In the genomic region with DNA sequence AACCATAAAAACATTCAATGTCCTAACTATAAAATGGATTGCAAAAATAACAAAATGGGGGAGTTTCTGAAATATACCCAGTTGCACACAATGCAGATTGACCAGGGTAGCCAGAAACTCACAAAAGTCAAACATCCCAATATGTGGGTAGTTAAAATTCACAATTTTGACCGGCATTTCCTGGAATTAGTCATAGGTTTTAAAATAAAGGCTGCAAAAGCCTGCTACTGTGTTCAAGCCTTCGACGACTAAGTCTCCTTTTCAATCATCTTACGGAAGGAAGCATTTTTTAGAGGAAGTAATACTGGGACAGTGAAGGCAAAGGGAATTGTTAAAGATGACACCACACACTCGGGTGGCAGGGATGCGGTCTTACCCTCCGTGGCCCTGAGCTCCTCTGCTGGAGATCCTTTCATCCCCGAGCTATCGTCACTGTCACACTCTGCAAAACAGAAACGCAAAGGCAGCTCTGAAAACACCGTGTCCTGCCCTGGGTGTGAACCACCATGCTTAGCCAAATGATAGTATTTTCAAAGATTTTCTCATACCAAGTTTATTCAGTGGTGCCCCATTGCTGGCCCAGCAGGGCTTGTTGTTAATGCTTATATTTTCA, we compare ENCODE assay signal across 32 mouse cellular contexts.
"Had no signal": no experiment of that assay in that cellular context is flagged by ENCODE, and none has a peak within 500 bp of the region (broad histone marks: within the 10 kb centered on the region; RNA-seq: fewer than 3 reads in every experiment).

No protein-coding gene starts in this region.

- H3K9me3 ChIP-seq: limb, embryonic 10.5 days; limb, embryonic 12.5 days; limb, embryonic 13.5 days; limb, embryonic 15.5 days; liver, embryonic 12.5 days; liver, embryonic 13.5 days; liver, embryonic 15.5 days; lung, embryonic 15.5 days; megakaryocyte, embryonic 14.5 days; midbrain, embryonic 10.5 days; midbrain, embryonic 12.5 days; midbrain, embryonic 13.5 days; midbrain, embryonic 15.5 days; neural tube, embryonic 12.5 days had no signal

- H3K27me3 ChIP-seq: limb, embryonic 12.5 days; limb, embryonic 13.5 days; limb, embryonic 15.5 days; liver, embryonic 12.5 days; liver, embryonic 13.5 days; liver, embryonic 15.5 days; lung, embryonic 15.5 days; megakaryocyte, embryonic 14.5 days; midbrain, embryonic 12.5 days; midbrain, embryonic 13.5 days; midbrain, embryonic 15.5 days; neural tube, embryonic 12.5 days had no signal

- H3K4me3 ChIP-seq: limb, embryonic 10.5 days; limb, embryonic 12.5 days; limb, embryonic 13.5 days; limb, embryonic 15.5 days; liver, embryonic 12.5 days; liver, embryonic 13.5 days; liver, embryonic 15.5 days; lung, embryonic 15.5 days; megakaryocyte, embryonic 14.5 days; midbrain, embryonic 10.5 days; midbrain, embryonic 12.5 days; midbrain, embryonic 13.5 days; midbrain, embryonic 15.5 days; myocyte; neural tube, embryonic 12.5 days had no signal

- H3K4me1 ChIP-seq: limb, embryonic 10.5 days; limb, embryonic 12.5 days; limb, embryonic 13.5 days; limb, embryonic 15.5 days; midbrain, embryonic 12.5 days; midbrain, embryonic 13.5 days; midbrain, embryonic 15.5 days; neural tube, embryonic 12.5 days had no signal

- DNase-seq: left cerebral cortex, postnatal 4 days; liver; liver, embryonic 13.5 days; liver, postnatal 0 days; lung, adult 18-20 months; lung, adult 2 months; lung, embryonic 14.5 days; lung, postnatal 10 days; lung, postnatal 14 days; lung, postnatal 36 days; lung, postnatal 4 days; midbrain, embryonic 14.5 days had no signal

- ATAC-seq: liver, embryonic 12.5 days; liver, postnatal 0 days; lung, postnatal 0 days; midbrain, embryonic 13.5 days; midbrain, embryonic 15.5 days; midbrain, embryonic 16.5 days had no signal

- H3K27ac ChIP-seq: limb, embryonic 10.5 days; limb, embryonic 12.5 days; limb, embryonic 13.5 days; limb, embryonic 15.5 days; liver, embryonic 12.5 days; liver, embryonic 13.5 days; liver, embryonic 14.5 days; liver, embryonic 15.5 days; lung, embryonic 15.5 days; macrophage; midbrain, embryonic 10.5 days; midbrain, embryonic 12.5 days; midbrain, embryonic 13.5 days; midbrain, embryonic 15.5 days; neural tube, embryonic 12.5 days had no signal

- H3K9ac ChIP-seq: limb, embryonic 12.5 days; limb, embryonic 13.5 days; limb, embryonic 15.5 days; liver, embryonic 12.5 days; liver, embryonic 13.5 days; liver, embryonic 14.5 days; liver, embryonic 15.5 days; liver, postnatal 0 days; lung, embryonic 14.5 days; lung, embryonic 15.5 days; midbrain, embryonic 12.5 days; midbrain, embryonic 13.5 days; midbrain, embryonic 15.5 days; neural tube, embryonic 12.5 days had no signal

- H3K4me2 ChIP-seq: limb, embryonic 12.5 days; limb, embryonic 13.5 days; limb, embryonic 15.5 days; liver, embryonic 11.5 days; liver, embryonic 12.5 days; liver, embryonic 13.5 days; liver, embryonic 15.5 days; lung, embryonic 14.5 days; lung, embryonic 15.5 days; midbrain, embryonic 11.5 days; midbrain, embryonic 12.5 days; midbrain, embryonic 13.5 days; midbrain, embryonic 15.5 days; neural tube, embryonic 12.5 days had no signal
